Mouse (Mus musculus) midbrain, embryonic 16.5 days (tissue): ENCODE data around the gene Ntpcr. TPM values are rescaled to one million over a fixed set of nuclear protein-coding genes. Genes with fewer than 3 reads are reported as not detected.

Experiments used
- ATAC-seq: fragments of 200-750 bp; cut with Nextera tagmentation; 2 replicates; pipeline ENCODE4 v1.8.0; 2017; ENCODE audit warnings: moderate TSS enrichment
- H3K27ac ChIP-seq: fragments of 300-500 bp; sonication (generic); 2 replicates; pipeline ENCODE4 v1.5.1; 2014; ENCODE audit warnings: mild to moderate bottlenecking, low read length, mixed read lengths
- H3K27me3 ChIP-seq: fragments of 300-500 bp; sonication (generic); 2 replicates; pipeline ENCODE4 v1.6.1; 2014; ENCODE audit warnings: low read depth, low read length, mixed read lengths; ENCODE audit not compliant: control insufficient read depth, insufficient read depth
- H3K36me3 ChIP-seq: fragments of 300-500 bp; sonication (generic); 2 replicates; pipeline ENCODE4 v1.6.1; 2014; ENCODE audit warnings: mild to moderate bottlenecking, low read length, moderate library complexity, mixed read lengths; ENCODE audit not compliant: control insufficient read depth, insufficient read depth
- H3K4me1 ChIP-seq: fragments of 300-500 bp; sonication (generic); 2 replicates; pipeline ENCODE4 v1.6.1; 2014; ENCODE audit warnings: mild to moderate bottlenecking, low read length, mixed read lengths; ENCODE audit not compliant: control insufficient read depth, insufficient read depth
- H3K4me2 ChIP-seq: fragments of 300-500 bp; sonication (generic); 2 replicates; pipeline ENCODE4 v1.6.1; 2014; ENCODE audit warnings: mild to moderate bottlenecking, low read length, mixed read lengths
- H3K4me3 ChIP-seq: fragments of 300-500 bp; sonication (generic); 2 replicates; pipeline ENCODE4 v1.5.1; 2014; ENCODE audit warnings: low read depth, mild to moderate bottlenecking, low read length, moderate library complexity, mixed read lengths
- H3K9ac ChIP-seq: fragments of 300-500 bp; sonication (generic); 2 replicates; pipeline ENCODE4 v1.6.1; 2014; ENCODE audit warnings: low read depth, low read length, mixed read lengths
- H3K9me3 ChIP-seq: fragments of 300-500 bp; sonication (generic); replicated peaks from 2 replicates; pipeline ENCODE4 v1.6.1; 2014; ENCODE audit warnings: mild to moderate bottlenecking, low read length, mixed read lengths; ENCODE audit not compliant: control insufficient read depth, poor library complexity, severe bottlenecking
- WGBS: fragments of 180-500 bp; shearing (Covaris S2); extraction: QIAGEN DNeasy Blood & Tissue Kit; methylation state at CpG from one replicate; pipeline ENCODE4 v1.1.7; 2014; 5-methylcytosine and 5-hydroxymethylcytosine counted together
- polyA plus RNA-seq: library from polyadenylated mRNA; unstranded; fragments of >200 nt; fragmentation: Nextera tagmentation; extraction: Ambion mirVana; gene quantifications from 2 replicates; pipeline ENCODE4 v1.2.1, GENCODE M21; 2015

The Ntpcr gene
- polyA plus RNA-seq, 1 experiment from 2014 or later, result 32.8 TPM

DNA sequence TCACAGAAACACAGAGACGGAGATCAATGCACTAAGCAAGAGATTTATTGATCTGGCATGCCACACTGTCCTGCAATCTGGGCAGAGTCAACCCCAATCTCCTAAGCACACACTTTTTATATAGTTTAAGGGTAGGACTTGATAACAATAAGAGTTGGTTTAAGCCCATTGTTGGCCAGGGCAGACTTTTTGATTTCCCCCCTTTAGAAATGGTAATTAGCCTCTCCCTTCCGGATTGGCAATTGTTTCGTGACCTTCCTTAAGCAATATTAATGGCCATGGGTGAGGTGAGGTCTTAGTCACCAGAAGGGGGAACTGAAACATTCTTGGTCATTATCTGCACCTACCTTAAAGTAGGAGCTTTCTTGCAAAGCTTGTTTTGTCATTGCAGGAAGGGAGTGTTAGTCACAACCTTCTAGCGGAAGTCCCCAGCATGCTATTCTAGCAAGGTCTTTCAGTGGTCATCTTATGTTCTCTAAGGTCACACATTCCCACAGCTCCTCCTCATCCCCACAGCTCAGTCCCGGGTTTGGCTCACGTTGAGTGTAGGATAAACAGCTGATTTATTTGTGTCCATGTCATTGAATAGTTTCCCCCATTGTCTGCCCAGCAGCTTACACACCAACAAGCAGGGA, 30.3 kb upstream of the Ntpcr start:
- no peak overlapping the region for H3K4me3 ChIP-seq
- H3K36me3 ChIP-seq, result no peaks in the 10 kb centered on the region
- no peak overlapping the region for H3K4me2 ChIP-seq
- H3K27ac ChIP-seq, result no peak overlapping the region
- 72% methylated on average over 6 of the region's 6 CpGs for WGBS
- H3K9me3 ChIP-seq, result 0 out of 2 replicates have a peak, but pooled peaks cover 6% of the 10 kb centered on the region
- no peaks in the 10 kb centered on the region for H3K27me3 ChIP-seq
- ATAC-seq, result no peak
- H3K4me1 ChIP-seq, result 0 out of 2 replicates have a peak, but pooled peaks cover 2% of the 10 kb centered on the region
- H3K9ac ChIP-seq, result no peak overlapping the region

DNA sequence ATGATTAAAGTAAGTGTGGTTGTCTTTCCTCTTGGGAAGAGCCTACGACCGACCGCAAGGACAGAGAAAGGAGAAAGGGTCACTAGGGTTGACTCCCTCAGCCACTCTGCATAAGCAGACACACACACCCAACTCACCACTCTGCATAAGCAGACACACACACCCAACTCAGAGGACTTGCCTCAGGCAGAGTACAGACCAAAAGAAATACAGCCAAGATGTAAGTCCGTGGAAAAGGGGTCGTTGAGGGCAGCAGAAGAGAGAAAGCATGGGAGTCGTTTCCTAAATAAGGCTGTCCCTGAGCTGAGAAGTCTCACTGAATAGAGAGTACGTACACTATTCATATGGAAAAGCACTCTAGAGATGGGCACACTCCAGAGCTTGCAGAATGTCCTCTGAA, 29.4 kb upstream of the Ntpcr start:
- no peak overlapping the region for H3K9ac ChIP-seq
- 70% methylated on average over 7 of the region's 7 CpGs for WGBS
- 0 out of 2 replicates have a peak, but pooled peaks cover 2% of the 10 kb centered on the region for H3K4me1 ChIP-seq
- H3K4me2 ChIP-seq, result no peak overlapping the region
- 0 out of 2 replicates have a peak, but pooled peaks cover 6% of the 10 kb centered on the region for H3K9me3 ChIP-seq
- ATAC-seq, result no peak
- no peak overlapping the region for H3K4me3 ChIP-seq
- H3K36me3 ChIP-seq, result no peaks in the 10 kb centered on the region
- no peaks in the 10 kb centered on the region for H3K27me3 ChIP-seq
- no peak overlapping the region for H3K27ac ChIP-seq

DNA sequence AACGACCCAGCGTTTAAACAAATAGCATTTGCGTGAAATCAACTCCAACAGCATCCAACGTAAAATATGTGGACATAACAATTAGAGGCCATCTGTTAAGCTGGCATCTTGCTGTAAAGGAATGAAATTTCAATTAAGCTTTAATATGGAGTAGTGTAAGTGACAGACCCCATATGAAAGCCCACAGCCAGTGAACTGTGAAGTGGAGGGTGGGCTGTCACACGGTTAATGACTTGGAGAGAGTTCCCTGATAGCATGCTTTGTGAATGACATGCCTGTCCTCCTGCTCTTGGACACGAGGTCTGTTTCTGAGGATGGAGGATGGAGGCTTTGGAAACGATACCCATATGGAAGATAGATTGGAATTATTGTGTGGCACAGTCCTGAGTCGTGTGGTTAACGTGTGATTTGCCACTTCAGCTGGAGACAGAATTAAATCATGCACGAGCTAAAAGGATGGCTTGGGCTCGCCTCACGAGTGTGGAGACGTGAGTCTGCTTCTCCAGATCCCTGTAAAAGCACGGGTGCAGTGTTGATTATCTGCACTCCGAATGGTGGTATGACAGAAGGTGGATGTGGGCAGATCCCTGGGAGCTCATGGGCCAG, 26.8 kb upstream of the Ntpcr start:
- no peak overlapping the region for H3K4me3 ChIP-seq
- H3K9me3 ChIP-seq, result 0 out of 2 replicates have a peak, but pooled peaks cover 6% of the 10 kb centered on the region
- 64% methylated on average over 15 of the region's 15 CpGs for WGBS
- no peaks in the 10 kb centered on the region for H3K27me3 ChIP-seq
- no peaks in the 10 kb centered on the region for H3K36me3 ChIP-seq
- no peak overlapping the region for H3K9ac ChIP-seq
- 0 out of 2 replicates have a peak, but pooled peaks cover 2% of the 10 kb centered on the region for H3K4me1 ChIP-seq
- H3K4me2 ChIP-seq, result no peak overlapping the region
- ATAC-seq, result no peak
- no peak overlapping the region for H3K27ac ChIP-seq

DNA sequence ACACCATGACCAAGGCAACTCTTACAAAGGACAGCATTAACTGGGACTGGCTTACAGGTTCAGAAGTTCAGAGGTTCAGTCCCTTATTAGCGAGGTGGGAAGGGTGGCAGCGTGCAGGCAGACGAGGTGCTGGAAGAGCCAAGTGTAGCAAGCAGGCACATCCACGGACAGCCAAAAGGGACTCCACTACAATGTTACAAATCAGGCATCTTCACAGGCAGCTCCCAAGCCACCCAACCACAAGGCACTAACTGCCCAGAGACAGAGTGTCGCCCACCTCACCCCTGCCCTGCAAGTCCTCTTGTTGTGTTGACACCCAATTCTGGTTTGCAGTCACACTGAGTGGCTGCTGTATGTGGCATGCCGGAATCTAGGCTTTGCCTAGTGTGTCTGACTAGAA, 25.3 kb upstream of the Ntpcr start:
- WGBS, result 90% methylated on average over 6 of the region's 6 CpGs
- Histone ChIP-seq H3K27me3 (no peaks in the 10 kb centered on the region), H3K9ac (no peak overlapping the region), H3K4me1 (0 out of 2 replicates have a peak, but pooled peaks cover 2% of the 10 kb centered on the region), H3K4me3 (no peak overlapping the region), H3K27ac (no peak overlapping the region), H3K36me3 (no peaks in the 10 kb centered on the region), H3K4me2 (no peak overlapping the region), H3K9me3 (no peaks in the 10 kb centered on the region)
- no peak for ATAC-seq

DNA sequence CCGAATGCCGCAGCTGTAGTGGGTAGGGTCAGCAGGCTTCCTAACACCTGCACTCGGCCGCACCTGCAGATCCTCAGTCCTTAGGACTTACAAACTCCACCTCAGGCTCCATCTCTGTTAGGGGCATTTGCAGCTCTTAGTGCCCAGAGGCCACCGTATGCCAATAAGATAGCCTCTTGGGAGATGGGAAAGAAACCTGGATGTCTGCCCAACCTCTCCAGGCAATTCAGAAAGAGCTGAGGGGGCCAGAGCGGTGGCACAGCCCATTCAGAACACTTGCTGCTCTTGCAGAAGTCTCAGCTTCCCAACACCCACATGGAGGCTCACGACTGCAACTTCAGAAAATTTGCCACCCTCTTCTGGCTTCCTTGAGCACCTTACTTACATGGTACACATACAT, 23.9 kb upstream of the Ntpcr start:
- H3K36me3 ChIP-seq, result no peaks in the 10 kb centered on the region
- H3K9ac ChIP-seq, result no peak overlapping the region
- 79% methylated on average over 7 of the region's 7 CpGs for WGBS
- no peak overlapping the region for H3K4me3 ChIP-seq
- H3K4me2 ChIP-seq, result no peak overlapping the region
- H3K27ac ChIP-seq, result no peak overlapping the region
- H3K4me1 ChIP-seq, result 0 out of 2 replicates have a peak, but pooled peaks cover 2% of the 10 kb centered on the region
- no peaks in the 10 kb centered on the region for H3K27me3 ChIP-seq
- no peaks in the 10 kb centered on the region for H3K9me3 ChIP-seq
- ATAC-seq, result no peak

DNA sequence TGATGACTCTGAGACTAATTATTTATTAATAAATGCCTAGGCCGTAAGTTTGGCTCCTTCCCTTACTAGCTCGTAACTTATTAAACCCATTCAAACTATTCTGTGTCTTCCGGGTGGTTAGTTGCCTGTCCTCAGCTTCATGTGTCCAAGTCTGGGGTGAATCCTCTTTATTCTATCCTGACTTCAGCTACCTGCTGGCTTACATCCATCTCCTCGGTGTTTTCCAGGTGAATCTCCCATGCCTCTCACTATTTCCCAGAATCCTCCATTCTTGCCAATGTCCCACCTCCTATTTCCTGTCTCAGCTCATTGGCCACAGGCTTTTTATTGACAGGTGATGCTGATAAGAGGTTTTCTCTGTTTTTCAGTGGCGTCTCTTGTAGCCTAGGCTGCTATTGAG, 20.6 kb upstream of the Ntpcr start:
- Histone ChIP-seq H3K9ac (no peak overlapping the region), H3K4me1 (no peaks in the 10 kb centered on the region), H3K4me3 (no peak overlapping the region), H3K9me3 (no peaks in the 10 kb centered on the region), H3K4me2 (no peak overlapping the region), H3K27me3 (no peaks in the 10 kb centered on the region), H3K27ac (no peak overlapping the region), H3K36me3 (no peaks in the 10 kb centered on the region)
- 89% methylated on average over 5 of the region's 5 CpGs for WGBS
- no peak for ATAC-seq

DNA sequence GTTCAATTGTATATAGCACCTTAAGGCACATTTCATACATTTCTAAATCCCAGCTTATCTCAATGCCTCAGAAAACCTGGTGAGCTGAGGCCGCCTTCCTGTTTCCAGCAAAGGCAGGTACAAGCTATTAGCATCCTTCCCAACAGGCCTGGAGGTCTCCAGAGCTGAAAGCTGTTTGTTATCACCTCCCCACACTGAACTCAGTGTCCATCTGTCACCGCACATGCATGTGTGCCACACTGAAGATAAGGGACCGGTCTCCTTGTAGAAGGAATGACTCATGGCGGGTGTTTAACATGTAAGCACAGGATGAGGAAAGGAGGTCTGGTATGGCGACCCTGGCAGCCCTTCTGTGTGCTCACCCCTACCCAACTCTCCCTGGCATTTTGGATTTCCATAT, 18.2 kb upstream of the Ntpcr start:
- WGBS, result 91% methylated on average over 5 of the region's 5 CpGs
- Histone ChIP-seq H3K4me2 (no peak overlapping the region), H3K9ac (no peak overlapping the region), H3K4me3 (no peak overlapping the region), H3K36me3 (no peaks in the 10 kb centered on the region), H3K4me1 (peaks cover 5% of the 10 kb centered on the region; the same call in 1 of the 2 replicates), H3K9me3 (no peaks in the 10 kb centered on the region), H3K27ac (no peak overlapping the region), H3K27me3 (no peaks in the 10 kb centered on the region)
- ATAC-seq, result no peak

DNA sequence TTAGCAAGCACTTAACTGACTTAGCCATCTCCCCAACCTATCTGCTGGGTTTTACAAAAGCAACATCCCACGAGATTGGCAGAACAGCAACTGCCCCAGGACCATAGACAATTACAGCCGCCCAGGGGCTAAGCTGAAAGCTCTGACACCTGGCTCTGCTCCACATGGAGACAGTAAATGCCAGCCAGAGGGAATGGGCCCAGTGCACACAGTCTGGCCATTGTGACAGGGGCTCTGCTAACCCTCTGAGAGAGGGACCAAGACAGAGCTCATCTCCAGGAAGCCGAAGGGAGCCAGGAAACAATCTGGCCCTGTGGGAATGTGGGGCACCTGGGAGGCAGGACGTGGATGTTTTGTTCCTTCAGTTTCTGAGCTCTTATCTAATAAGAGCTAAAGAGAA, 13.6 kb upstream of the Ntpcr start:
- ATAC-seq, result peak; percentile 39; the same call in 1 of the 2 replicates
- no peak overlapping the region for H3K4me3 ChIP-seq
- H3K27me3 ChIP-seq, result no peaks in the 10 kb centered on the region
- 21% methylated on average over 4 of the region's 4 CpGs for WGBS
- 0 out of 2 replicates have a peak overlapping the region, but pooled peaks have one; percentile 17 for H3K27ac ChIP-seq
- H3K9ac ChIP-seq, result no peak overlapping the region
- peaks cover 5% of the 10 kb centered on the region; the same call in 1 of the 2 replicates for H3K4me1 ChIP-seq
- no peaks in the 10 kb centered on the region for H3K36me3 ChIP-seq
- H3K9me3 ChIP-seq, result no peaks in the 10 kb centered on the region
- H3K4me2 ChIP-seq, result no peak overlapping the region

DNA sequence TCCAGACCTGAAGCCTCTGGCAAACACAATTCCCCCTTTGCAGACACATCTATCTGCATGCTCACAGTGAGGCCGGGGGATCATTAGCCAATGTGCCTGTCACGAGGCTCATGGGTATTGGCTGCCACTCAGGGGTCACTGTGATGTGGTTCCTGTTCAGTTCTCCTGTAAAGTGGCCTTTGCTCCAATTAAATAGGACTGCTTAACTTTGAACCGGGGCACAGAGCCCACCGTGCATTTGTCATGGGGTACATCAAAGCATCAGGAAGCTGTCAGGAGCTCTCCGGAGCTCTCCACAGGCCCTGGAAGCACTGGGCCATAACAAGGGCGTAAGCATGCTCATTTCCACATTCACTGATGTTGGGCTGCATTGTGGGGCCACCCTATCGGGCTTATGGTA, 13.2 kb upstream of the Ntpcr start:
- H3K9me3 ChIP-seq, result no peaks in the 10 kb centered on the region
- H3K9ac ChIP-seq, result no peak overlapping the region
- H3K36me3 ChIP-seq, result no peaks in the 10 kb centered on the region
- peaks cover 5% of the 10 kb centered on the region; the same call in 1 of the 2 replicates for H3K4me1 ChIP-seq
- no peak overlapping the region for H3K4me2 ChIP-seq
- WGBS, result 12% methylated on average over 7 of the region's 7 CpGs
- ATAC-seq, result 0 out of 2 replicates have a peak, but pooled peaks have one; percentile 14
- no peak overlapping the region for H3K4me3 ChIP-seq
- H3K27me3 ChIP-seq, result no peaks in the 10 kb centered on the region
- H3K27ac ChIP-seq, result 0 out of 2 replicates have a peak overlapping the region, but pooled peaks have one; percentile 17
